Mouse (Mus musculus): Measurements from ENCODE around the gene Dnajc15. TPM values are rescaled to one million over a fixed set of nuclear protein-coding genes. Genes with fewer than 3 reads are reported as not detected.

Gene Dnajc15
- polyA plus RNA-seq, 1 experiment from 2014 or later = 92.1 TPM

GRCm38 (mm10) chr14:77819841-77820240 lies 55.1 kb downstream of the Dnajc15 start:
- no peak overlapping the region for H3K9ac ChIP-seq
- H3K4me2 ChIP-seq = no peak overlapping the region
- 0 out of 2 replicates have a peak, but pooled peaks cover 8% of the 10 kb centered on the region for H3K4me1 ChIP-seq
- no peaks in the 10 kb centered on the region for H3K9me3 ChIP-seq
- WGBS = 61% methylated on average over 3 of the region's 3 CpGs
- H3K27me3 ChIP-seq = no peaks in the 10 kb centered on the region
- no peak overlapping the region for H3K27ac ChIP-seq
- no peak overlapping the region for H3K4me3 ChIP-seq
- no peak for ATAC-seq (ENCODE audit: borderline replicate concordance, extremely low read depth, low FRiP score, low TSS enrichment)
- H3K36me3 ChIP-seq = no peaks in the 10 kb centered on the region

GRCm38 (mm10) chr14:77817561-77817960 lies 57.4 kb downstream of the Dnajc15 start:
- H3K27me3 ChIP-seq = no peaks in the 10 kb centered on the region
- no peak overlapping the region for H3K4me2 ChIP-seq
- no peak overlapping the region for H3K27ac ChIP-seq
- no peak for ATAC-seq (ENCODE audit: borderline replicate concordance, extremely low read depth, low FRiP score, low TSS enrichment)
- no peak overlapping the region for H3K9ac ChIP-seq
- whole genome bisulfite sequencing = 93% methylated on average over 6 of the region's 6 CpGs
- no peak overlapping the region for H3K4me3 ChIP-seq
- H3K36me3 ChIP-seq = no peaks in the 10 kb centered on the region
- 0 out of 2 replicates have a peak, but pooled peaks cover 10% of the 10 kb centered on the region for H3K4me1 ChIP-seq
- no peaks in the 10 kb centered on the region for H3K9me3 ChIP-seq

- ATAC-seq (ENCODE audit: borderline replicate concordance, extremely low read depth, low FRiP score, low TSS enrichment) = peak; percentile 78; the same call in 1 of the 2 replicates
- 44% methylated on average over 4 of the region's 4 CpGs for WGBS
- H3K4me2 ChIP-seq = no peak overlapping the region
- no peaks in the 10 kb centered on the region for H3K36me3 ChIP-seq
- H3K9ac ChIP-seq = no peak overlapping the region
- H3K27me3 ChIP-seq = no peaks in the 10 kb centered on the region
- H3K4me1 ChIP-seq = 0 out of 2 replicates have a peak, but pooled peaks cover 10% of the 10 kb centered on the region
- H3K4me3 ChIP-seq = no peak overlapping the region
- no peak overlapping the region for H3K27ac ChIP-seq
- no peaks in the 10 kb centered on the region for H3K9me3 ChIP-seq
Measured at GRCm38 (mm10) chr14:77814935-77815334, 60.0 kb downstream of the Dnajc15 start.

- H3K4me3 ChIP-seq = no peak overlapping the region
- H3K9ac ChIP-seq = no peak overlapping the region
- 0 out of 2 replicates have a peak, but pooled peaks cover 10% of the 10 kb centered on the region for H3K4me1 ChIP-seq
- H3K27me3 ChIP-seq = no peaks in the 10 kb centered on the region
- no peaks in the 10 kb centered on the region for H3K9me3 ChIP-seq
- WGBS = 51% methylated on average over 1 of the region's 1 CpGs
- no peak overlapping the region for H3K4me2 ChIP-seq
- ATAC-seq (ENCODE audit: borderline replicate concordance, extremely low read depth, low FRiP score, low TSS enrichment) = no peak
- no peaks in the 10 kb centered on the region for H3K36me3 ChIP-seq
- H3K27ac ChIP-seq = no peak overlapping the region
Measured at GRCm38 (mm10) chr14:77812890-77813289, 62.0 kb downstream of the Dnajc15 start.

- H3K36me3 ChIP-seq = no peaks in the 10 kb centered on the region
- H3K4me3 ChIP-seq = no peak overlapping the region
- H3K4me1 ChIP-seq = 0 out of 2 replicates have a peak, but pooled peaks cover 10% of the 10 kb centered on the region
- no peak overlapping the region for H3K27ac ChIP-seq
- 75% methylated on average over 5 of the region's 5 CpGs for WGBS
- no peaks in the 10 kb centered on the region for H3K9me3 ChIP-seq
- ATAC-seq (ENCODE audit: borderline replicate concordance, extremely low read depth, low FRiP score, low TSS enrichment) = no peak
- H3K4me2 ChIP-seq = no peak overlapping the region
- no peak overlapping the region for H3K9ac ChIP-seq
- no peaks in the 10 kb centered on the region for H3K27me3 ChIP-seq
Measured at GRCm38 (mm10) chr14:77811466-77811865, 63.5 kb downstream of the Dnajc15 start.

GRCm38 (mm10) chr14:77807836-77808235 lies 67.1 kb downstream of the Dnajc15 start:
- Histone ChIP-seq H3K9ac (no peak overlapping the region), H3K36me3 (no peaks in the 10 kb centered on the region), H3K4me2 (no peak overlapping the region), H3K27ac (no peak overlapping the region), H3K4me1 (no peaks in the 10 kb centered on the region), H3K9me3 (no peaks in the 10 kb centered on the region), H3K4me3 (no peak overlapping the region), H3K27me3 (no peaks in the 10 kb centered on the region)
- no peak for ATAC-seq (ENCODE audit: borderline replicate concordance, extremely low read depth, low FRiP score, low TSS enrichment)
- 49% methylated on average over 4 of the region's 4 CpGs for WGBS

GRCm38 (mm10) chr14:77806345-77806744 lies 68.6 kb downstream of the Dnajc15 start:
- no peak for ATAC-seq (ENCODE audit: borderline replicate concordance, extremely low read depth, low FRiP score, low TSS enrichment)
- no peaks in the 10 kb centered on the region for H3K9me3 ChIP-seq
- H3K27ac ChIP-seq = no peak overlapping the region
- H3K27me3 ChIP-seq = no peaks in the 10 kb centered on the region
- H3K4me2 ChIP-seq = no peak overlapping the region
- H3K9ac ChIP-seq = no peak overlapping the region
- no peaks in the 10 kb centered on the region for H3K36me3 ChIP-seq
- H3K4me3 ChIP-seq = no peak overlapping the region
- WGBS = 77% methylated on average over 5 of the region's 5 CpGs
- no peaks in the 10 kb centered on the region for H3K4me1 ChIP-seq

GRCm38 (mm10) chr14:77802268-77802630 lies 72.7 kb downstream of the Dnajc15 start:
- no peak for ATAC-seq (ENCODE audit: borderline replicate concordance, extremely low read depth, low FRiP score, low TSS enrichment)
- H3K9ac ChIP-seq = no peak overlapping the region
- H3K27ac ChIP-seq = no peak overlapping the region
- H3K4me2 ChIP-seq = no peak overlapping the region
- no peaks in the 10 kb centered on the region for H3K27me3 ChIP-seq
- no peaks in the 10 kb centered on the region for H3K9me3 ChIP-seq
- WGBS = 50% methylated on average over 5 of the region's 5 CpGs
- no peaks in the 10 kb centered on the region for H3K36me3 ChIP-seq
- no peak overlapping the region for H3K4me3 ChIP-seq
- no peaks in the 10 kb centered on the region for H3K4me1 ChIP-seq

- WGBS = 77% methylated on average over 17 of the region's 17 CpGs
- Histone ChIP-seq H3K4me1 (no peaks in the 10 kb centered on the region), H3K36me3 (no peaks in the 10 kb centered on the region), H3K4me2 (no peak overlapping the region), H3K9ac (no peak overlapping the region), H3K9me3 (no peaks in the 10 kb centered on the region), H3K27ac (no peak overlapping the region), H3K27me3 (no peaks in the 10 kb centered on the region), H3K4me3 (no peak overlapping the region)
- no peak for ATAC-seq (ENCODE audit: borderline replicate concordance, extremely low read depth, low FRiP score, low TSS enrichment)
Measured at GRCm38 (mm10) chr14:77801571-77802267, 73.2 kb downstream of the Dnajc15 start.

- ATAC-seq (ENCODE audit: borderline replicate concordance, extremely low read depth, low FRiP score, low TSS enrichment) = no peak
- H3K9me3 ChIP-seq = no peaks in the 10 kb centered on the region
- H3K27me3 ChIP-seq = no peaks in the 10 kb centered on the region
- no peak overlapping the region for H3K4me3 ChIP-seq
- no peaks in the 10 kb centered on the region for H3K36me3 ChIP-seq
- no peaks in the 10 kb centered on the region for H3K4me1 ChIP-seq
- WGBS = 82% methylated on average over 4 of the region's 4 CpGs
- no peak overlapping the region for H3K4me2 ChIP-seq
- no peak overlapping the region for H3K9ac ChIP-seq
- no peak overlapping the region for H3K27ac ChIP-seq
Measured at GRCm38 (mm10) chr14:77796506-77796905, 78.4 kb downstream of the Dnajc15 start.

- Histone ChIP-seq H3K4me3 (no peak overlapping the region), H3K4me2 (no peak overlapping the region), H3K9me3 (no peaks in the 10 kb centered on the region), H3K27ac (no peak overlapping the region), H3K36me3 (no peaks in the 10 kb centered on the region), H3K9ac (no peak overlapping the region), H3K4me1 (no peaks in the 10 kb centered on the region), H3K27me3 (no peaks in the 10 kb centered on the region)
- WGBS = 59% methylated on average over 5 of the region's 5 CpGs
- no peak for ATAC-seq (ENCODE audit: borderline replicate concordance, extremely low read depth, low FRiP score, low TSS enrichment)
Measured at GRCm38 (mm10) chr14:77795240-77795639, 79.7 kb downstream of the Dnajc15 start.

- no peak overlapping the region for H3K27ac ChIP-seq
- H3K36me3 ChIP-seq = no peaks in the 10 kb centered on the region
- H3K4me2 ChIP-seq = no peak overlapping the region
- 57% methylated on average over 7 of the region's 7 CpGs for WGBS
- H3K9me3 ChIP-seq = no peaks in the 10 kb centered on the region
- no peaks in the 10 kb centered on the region for H3K4me1 ChIP-seq
- no peak overlapping the region for H3K4me3 ChIP-seq
- no peak for ATAC-seq (ENCODE audit: borderline replicate concordance, extremely low read depth, low FRiP score, low TSS enrichment)
- H3K9ac ChIP-seq = no peak overlapping the region
- H3K27me3 ChIP-seq = no peaks in the 10 kb centered on the region
Measured at GRCm38 (mm10) chr14:77794285-77794949, 80.5 kb downstream of the Dnajc15 start.

All from lung, embryonic 15.5 days (tissue).